Mouse (Mus musculus) embryonic facial prominence, embryonic 14.5 days (tissue): Measurements from ENCODE around the gene Tmc2. TPM values are rescaled to one million over a fixed set of nuclear protein-coding genes. Genes with fewer than 3 reads are reported as not detected.

Experiments
- ATAC-seq: fragments of 200-750 bp; cut with Nextera tagmentation; 2 replicates; pipeline ENCODE4 v1.8.0; 2017; ENCODE audit warnings: low read depth, moderate number of reproducible peaks, moderate TSS enrichment
- DNase-seq: peaks from one replicate; pipeline ENCODE4 v3.0.0-alpha.2; 2015; ENCODE audit warnings: low spot score
- H3K27ac ChIP-seq: fragments of 300-500 bp; sonication (generic); replicated peaks from 2 replicates; pipeline ENCODE4 v1.5.1; 2014; ENCODE audit warnings: low read depth, mild to moderate bottlenecking, low read length, moderate library complexity
- H3K27me3 ChIP-seq: fragments of 300-500 bp; sonication (generic); replicated peaks from 2 replicates; pipeline ENCODE4 v1.6.1; 2014; ENCODE audit warnings: low read length; ENCODE audit not compliant: control insufficient read depth, insufficient read depth
- H3K36me3 ChIP-seq: fragments of 300-500 bp; sonication (generic); 2 replicates; pipeline ENCODE4 v1.6.1; 2014; ENCODE audit warnings: low read length, mixed read lengths; ENCODE audit not compliant: control insufficient read depth, insufficient read depth
- H3K4me1 ChIP-seq: fragments of 300-500 bp; sonication (generic); 2 replicates; pipeline ENCODE4 v1.6.1; 2014; ENCODE audit warnings: antibody characterized with exemption, low read length; ENCODE audit not compliant: control insufficient read depth, insufficient read depth
- H3K4me2 ChIP-seq: fragments of 300-500 bp; sonication (generic); 2 replicates; pipeline ENCODE4 v1.6.1; 2014; ENCODE audit warnings: low read depth, mild to moderate bottlenecking, low read length, moderate library complexity, mixed read lengths
- H3K4me3 ChIP-seq: fragments of 300-500 bp; sonication (generic); 2 replicates; pipeline ENCODE4 v1.5.1; 2014; ENCODE audit warnings: low read depth, mild to moderate bottlenecking, low read length
- H3K9ac ChIP-seq: fragments of 300-500 bp; sonication (generic); 2 replicates; pipeline ENCODE4 v1.6.1; 2014; ENCODE audit warnings: low read depth, mild to moderate bottlenecking, low read length, moderate library complexity, mixed read lengths
- H3K9me3 ChIP-seq: fragments of 300-500 bp; sonication (generic); 2 replicates; pipeline ENCODE4 v1.6.1; 2016; ENCODE audit warnings: low read length; ENCODE audit not compliant: control insufficient read depth
- WGBS: fragments of 180-500 bp; shearing (Covaris S2); extraction: QIAGEN DNeasy Blood & Tissue Kit; methylation state at CpG from one replicate; pipeline ENCODE4 v1.1.7; 2014; 5-methylcytosine and 5-hydroxymethylcytosine counted together
- polyA plus RNA-seq: library from polyadenylated mRNA; unstranded; fragments of >200 nt; fragmentation: Nextera tagmentation; extraction: Ambion mirVana; gene quantifications from 2 replicates; pipeline ENCODE4 v1.2.1, GENCODE M21; 2014

The Tmc2 gene
- polyA plus RNA-seq, 1 experiment from 2014 or later, result not detected

GRCm38 (mm10) chr2:130167861-130168260 is 27.1 kb upstream of the Tmc2 start:
- H3K9me3 ChIP-seq, result no peaks in the 10 kb centered on the region
- H3K36me3 ChIP-seq, result peaks cover 61% of the 10 kb centered on the region
- H3K4me1 ChIP-seq, result no peaks in the 10 kb centered on the region
- H3K4me2 ChIP-seq, result no peak overlapping the region
- no peak overlapping the region for H3K4me3 ChIP-seq
- WGBS, result 49% methylated on average over 3 of the region's 3 CpGs
- DNase-seq, result peak; percentile 81
- no peak for ATAC-seq
- no peak overlapping the region for H3K27ac ChIP-seq
- no peak overlapping the region for H3K9ac ChIP-seq
- no peaks in the 10 kb centered on the region for H3K27me3 ChIP-seq

GRCm38 (mm10) chr2:130171674-130172073 is 23.3 kb upstream of the Tmc2 start:
- no peak overlapping the region for H3K4me3 ChIP-seq
- DNase-seq (no peak), ATAC-seq (no peak; the same call in 1 of the 2 replicates)
- no peaks in the 10 kb centered on the region for H3K4me1 ChIP-seq
- H3K9me3 ChIP-seq, result no peaks in the 10 kb centered on the region
- WGBS, result 63% methylated on average over 2 of the region's 2 CpGs
- H3K4me2 ChIP-seq, result no peak overlapping the region
- no peak overlapping the region for H3K27ac ChIP-seq
- peaks cover 91% of the 10 kb centered on the region for H3K36me3 ChIP-seq
- H3K27me3 ChIP-seq, result no peaks in the 10 kb centered on the region
- H3K9ac ChIP-seq, result no peak overlapping the region

GRCm38 (mm10) chr2:130176820-130177219 is 18.2 kb upstream of the Tmc2 start:
- no peaks in the 10 kb centered on the region for H3K27me3 ChIP-seq
- no peak overlapping the region for H3K27ac ChIP-seq
- H3K4me2 ChIP-seq, result peak overlapping the region; percentile 81
- peaks cover 11% of the 10 kb centered on the region for H3K4me1 ChIP-seq
- WGBS, result 62% methylated on average over 8 of the region's 8 CpGs
- no peaks in the 10 kb centered on the region for H3K9me3 ChIP-seq
- DNase-seq (no peak), ATAC-seq (no peak)
- H3K36me3 ChIP-seq, result peaks cover 48% of the 10 kb centered on the region
- H3K4me3 ChIP-seq, result peak overlapping the region; percentile 96; the same call in 1 of the 2 replicates
- 0 out of 2 replicates have a peak overlapping the region, but pooled peaks have one; percentile 100 for H3K9ac ChIP-seq

GRCm38 (mm10) chr2:130178381-130178705 is 16.7 kb upstream of the Tmc2 start:
- peak overlapping the region; percentile 100 for H3K9ac ChIP-seq
- H3K27me3 ChIP-seq, result no peaks in the 10 kb centered on the region
- peak overlapping the region; percentile 96 for H3K4me3 ChIP-seq
- peak overlapping the region; percentile 81 for H3K4me2 ChIP-seq
- H3K36me3 ChIP-seq, result peaks cover 33% of the 10 kb centered on the region
- under 1% methylated on average over 11 of the region's 11 CpGs for WGBS
- ATAC-seq, result peak; percentile 0; the same call in 1 of the 2 replicates
- H3K27ac ChIP-seq, result peak overlapping the region; percentile 98
- H3K4me1 ChIP-seq, result peaks cover 11% of the 10 kb centered on the region
- no peaks in the 10 kb centered on the region for H3K9me3 ChIP-seq
- peak; percentile 27 for DNase-seq

- WGBS, result under 1% methylated on average over 51 of the region's 81 CpGs
- peak; percentile 93 for ATAC-seq
- peak within 1 kb of the TSS; percentile 96 for H3K4me3 ChIP-seq
- H3K4me2 ChIP-seq, result peak within 1 kb of the TSS; percentile 81
- H3K36me3 ChIP-seq, result peaks cover 27% of the 10 kb centered on the region
- DNase-seq, result peak; percentile 97
- H3K9me3 ChIP-seq, result no peaks in the 10 kb centered on the region
- H3K27ac ChIP-seq, result peak within 1 kb of the TSS; percentile 98
- H3K27me3 ChIP-seq, result no peaks in the 10 kb centered on the region
- peaks cover 11% of the 10 kb centered on the region for H3K4me1 ChIP-seq
- peak within 1 kb of the TSS; percentile 100 for H3K9ac ChIP-seq
Measured at GRCm38 (mm10) chr2:130178706-130179506, 16.1 kb upstream of the Tmc2 start, which contains the start of gene Snrpb. Gene Snrpb (minus strand): TSS chr2:130179403.

- H3K9ac ChIP-seq, result peak overlapping the region; percentile 100
- H3K27ac ChIP-seq, result peak overlapping the region; percentile 98
- H3K36me3 ChIP-seq, result peaks cover 21% of the 10 kb centered on the region
- H3K9me3 ChIP-seq, result no peaks in the 10 kb centered on the region
- peak overlapping the region; percentile 96 for H3K4me3 ChIP-seq
- WGBS, result 3% methylated on average over 15 of the region's 15 CpGs
- H3K4me1 ChIP-seq, result peaks cover 11% of the 10 kb centered on the region
- H3K27me3 ChIP-seq, result no peaks in the 10 kb centered on the region
- peak overlapping the region; percentile 76 for H3K4me2 ChIP-seq
- no peak for DNase-seq
- ATAC-seq, result peak; percentile 75
Measured at GRCm38 (mm10) chr2:130179507-130180019, 15.4 kb upstream of the Tmc2 start.

GRCm38 (mm10) chr2:130188391-130188790 is 6.6 kb upstream of the Tmc2 start:
- Histone ChIP-seq H3K36me3 (no peaks in the 10 kb centered on the region), H3K4me3 (no peak overlapping the region)
- WGBS, result 84% methylated on average over 12 of the region's 12 CpGs

GRCm38 (mm10) chr2:130200961-130201360 is 6.0 kb downstream of the Tmc2 start:
- Histone ChIP-seq H3K27me3 (no peaks in the 10 kb centered on the region), H3K4me1 (no peaks in the 10 kb centered on the region), H3K4me2 (no peak overlapping the region), H3K9me3 (no peaks in the 10 kb centered on the region), H3K4me3 (no peak overlapping the region), H3K27ac (no peak overlapping the region), H3K36me3 (no peaks in the 10 kb centered on the region), H3K9ac (no peak overlapping the region)
- DNase-seq, result peak; percentile 9
- no peak for ATAC-seq
- 61% methylated on average over 5 of the region's 5 CpGs for WGBS

More at GRCm38 (mm10) chr2:130188391-130188790, 6.6 kb upstream of the Tmc2 start:
- Histone ChIP-seq H3K4me2 (no peak overlapping the region), H3K27me3 (no peaks in the 10 kb centered on the region), H3K4me1 (no peaks in the 10 kb centered on the region), H3K9ac (no peak overlapping the region), H3K27ac (no peak overlapping the region), H3K9me3 (peaks cover 10% of the 10 kb centered on the region; the same call in 1 of the 2 replicates)
- ATAC-seq, result no peak
- no peak for DNase-seq
